In the genomic region with DNA sequence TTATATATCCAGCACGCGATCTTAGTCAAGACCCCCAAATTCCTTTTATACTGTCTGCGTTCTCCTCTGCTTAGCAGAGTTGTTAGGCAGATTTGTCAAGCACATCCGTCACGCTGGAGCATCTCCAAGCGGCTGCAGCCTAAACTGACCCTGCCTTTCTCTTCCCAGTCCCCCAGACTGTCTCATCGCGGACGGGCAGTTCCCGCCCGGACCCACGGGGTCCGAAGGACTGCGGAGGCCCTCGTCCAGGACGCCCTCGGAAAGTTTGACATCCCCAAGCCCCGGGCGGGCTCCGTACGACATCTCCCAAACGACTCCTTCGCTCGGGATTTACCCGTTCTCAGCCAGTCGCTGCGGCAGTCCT, we compare ENCODE assay signal across 8 mouse cellular contexts. TPM values are rescaled to one million over a fixed set of nuclear protein-coding genes. Genes with fewer than 3 reads are reported as not detected.
DNase-seq lines count a peak whose midpoint lies in the region; ATAC-seq and TF ChIP-seq lines count a peak whose summit lies in the region.

No protein-coding gene starts in this region.

- TF ChIP-seq CTCF in C2C12 (IDR thresholded peaks at IDR 0.05; ENCODE audit: control insufficient read depth, insufficient read depth, insufficient read length) = no peak
- TF ChIP-seq CTCF in stomach, postnatal 0 days (IDR thresholded peaks at IDR 0.05; ENCODE audit: low read depth) = no peak

- H3K4me1 ChIP-seq in forebrain, embryonic 11.5 days (replicated peaks; ENCODE audit: control insufficient read depth, insufficient read depth, low read length) = no peaks in the 10 kb centered on the region; the same call in 1 of the 2 replicates
- H3K4me1 ChIP-seq in liver, embryonic 13.5 days (replicated peaks) = peaks cover 21% of the 10 kb centered on the region
- H3K4me1 ChIP-seq in stomach, postnatal 0 days (replicated peaks; ENCODE audit: control insufficient read depth, insufficient read depth) = no peaks in the 10 kb centered on the region

- peak overlapping the region; percentile 45 for H3K4me3 ChIP-seq in C2C12 (ENCODE audit: insufficient read depth, poor library complexity, severe bottlenecking)
- H3K4me3 ChIP-seq in forebrain, embryonic 11.5 days (ENCODE audit: low read depth, low read length) = peak overlapping the region; percentile 67
- H3K4me3 ChIP-seq in liver, embryonic 13.5 days (replicated peaks) = peak overlapping the region; percentile 73
- H3K4me3 ChIP-seq in stomach, postnatal 0 days (ENCODE audit: low read depth, low read length) = peak overlapping the region; percentile 70

- H3K9me3 ChIP-seq in forebrain, embryonic 11.5 days (ENCODE audit: control insufficient read depth, low read length) = no peaks in the 10 kb centered on the region
- H3K9me3 ChIP-seq in liver, embryonic 13.5 days (replicated peaks) = no peaks in the 10 kb centered on the region
- no peaks in the 10 kb centered on the region for H3K9me3 ChIP-seq in stomach, postnatal 0 days (ENCODE audit: control insufficient read depth, low read length)

- H3K79me2 ChIP-seq in C2C12 (ENCODE audit: control insufficient read depth, insufficient read depth) = peaks cover 38% of the 10 kb centered on the region

- peak overlapping the region; percentile 71 for H3K9ac ChIP-seq in forebrain, embryonic 11.5 days (ENCODE audit: low read length)
- H3K9ac ChIP-seq in liver, embryonic 13.5 days = peak overlapping the region; percentile 87
- H3K9ac ChIP-seq in stomach, postnatal 0 days (ENCODE audit: low read length) = peak overlapping the region; percentile 71

- peak overlapping the region; percentile 58; the same call in 1 of the 2 replicates for H3K27ac ChIP-seq in forebrain, embryonic 11.5 days (ENCODE audit: low read depth, low read length)
- H3K27ac ChIP-seq in liver, embryonic 13.5 days = peak overlapping the region; percentile 89
- H3K27ac ChIP-seq in stomach, postnatal 0 days (replicated peaks) = peak overlapping the region; percentile 85

- no peak for TF ChIP-seq EP300 in stomach, postnatal 0 days (optimal IDR thresholded peaks at IDR 0.05)

- no peak; the same call in 1 of the 2 replicates for ATAC-seq in forebrain, embryonic 11.5 days (replicated peaks; ENCODE audit: low FRiP score)
- peak; percentile 43 for ATAC-seq in liver, embryonic 13.5 days (ENCODE audit: low read depth)
- ATAC-seq in stomach, postnatal 0 days (ENCODE audit: low FRiP score, low TSS enrichment) = peak; percentile 67

- peak overlapping the region; percentile 74 for H3K4me2 ChIP-seq in forebrain, embryonic 11.5 days (ENCODE audit: low read depth, low read length, severe bottlenecking)
- peak overlapping the region; percentile 89 for H3K4me2 ChIP-seq in liver, embryonic 13.5 days
- H3K4me2 ChIP-seq in stomach, postnatal 0 days (replicated peaks; ENCODE audit: low read depth) = peak overlapping the region; percentile 92

- peaks cover 7% of the 10 kb centered on the region for H3K36me3 ChIP-seq in C2C12 (ENCODE audit: control insufficient read depth, insufficient read depth)
- H3K36me3 ChIP-seq in forebrain, embryonic 11.5 days (ENCODE audit: control insufficient read depth, insufficient read depth, low read length) = no peaks in the 10 kb centered on the region
- H3K36me3 ChIP-seq in liver, embryonic 13.5 days = peaks cover 11% of the 10 kb centered on the region
- no peaks in the 10 kb centered on the region for H3K36me3 ChIP-seq in stomach, postnatal 0 days (ENCODE audit: control insufficient read depth, insufficient read depth, low read length)

- no peaks in the 10 kb centered on the region for H3K27me3 ChIP-seq in C2C12 (ENCODE audit: control insufficient read depth, insufficient read depth, insufficient read length)
- H3K27me3 ChIP-seq in forebrain, embryonic 11.5 days (ENCODE audit: control insufficient read depth, insufficient read depth, low read length) = no peaks in the 10 kb centered on the region
- no peaks in the 10 kb centered on the region for H3K27me3 ChIP-seq in liver, embryonic 13.5 days
- no peaks in the 10 kb centered on the region for H3K27me3 ChIP-seq in stomach, postnatal 0 days (ENCODE audit: control insufficient read depth, insufficient read depth, low read length)

- H3K79me3 ChIP-seq in C2C12 (ENCODE audit: low read depth) = peaks cover 17% of the 10 kb centered on the region

- DNase-seq in gastrocnemius, adult 18-20 months (ENCODE audit: low spot score) = peak; percentile 2
- DNase-seq in gastrocnemius, postnatal 25 days = no peak
- DNase-seq in forebrain, embryonic 11.5 days (ENCODE audit: low spot score) = no peak
- no peak for DNase-seq in liver, embryonic 13.5 days
- DNase-seq in stomach, postnatal 0 days (ENCODE audit: low spot score) = no peak
- no peak for DNase-seq in urinary bladder, postnatal 4 days (ENCODE audit: low spot score in 2 of 2)
- no peak for DNase-seq in cerebellum, postnatal 36 days

- WGBS in forebrain, embryonic 11.5 days = under 1% methylated on average over 27 of the region's 27 CpGs
- under 1% methylated on average over 27 of the region's 27 CpGs for WGBS in liver, embryonic 13.5 days (ENCODE audit: insufficient replicate concordance)
- WGBS in stomach, postnatal 0 days = under 1% methylated on average over 27 of the region's 27 CpGs

- peak overlapping the region; percentile 73 for H3ac ChIP-seq in C2C12 (ENCODE audit: control insufficient read depth, insufficient read length, low read depth)

TF ChIP-seq in C2C12, 6 proteins besides CTCF, POLR2A, EP300 and RAD21:
- no peak for TF ChIP-seq MYOD1 (IDR thresholded peaks at IDR 0.05; ENCODE audit: control insufficient read depth, insufficient read length, low read depth)
- TF ChIP-seq USF1 (IDR thresholded peaks at IDR 0.05; ENCODE audit: low read depth) = no peak
- TF ChIP-seq MAX (IDR thresholded peaks at IDR 0.05) = no peak
- TF ChIP-seq CEBPB (IDR thresholded peaks at IDR 0.05; ENCODE audit: low read depth) = no peak
- no peak for TF ChIP-seq FOSL1 (IDR thresholded peaks at IDR 0.05; ENCODE audit: insufficient read depth, low read length, poor library complexity, severe bottlenecking)
- no peak for TF ChIP-seq MYOG (IDR thresholded peaks at IDR 0.05; ENCODE audit: control insufficient read depth, extremely low read depth, insufficient read length)

RNA-seq across cellular contexts. Expression of gene Ncapg, which starts 0.5 kb away (rescaled TPM):
- total RNA-seq in gastrocnemius, adult 18-20 months (2021) = not detected
- under 1 TPM; 0.19 to 0.28 TPM for total RNA-seq in gastrocnemius, postnatal 25 days (2021)
- polyA plus RNA-seq in C2C12 (2012; fragmentation: generic; extraction: Trizol) = 11.2 TPM
- 86.3 and 101 TPM in 2 replicates for polyA plus RNA-seq in forebrain, embryonic 11.5 days (2014; fragmentation: Nextera tagmentation; extraction: Ambion mirVana)
- 56.2 and 67.7 TPM in 2 replicates for polyA plus RNA-seq in liver, embryonic 13.5 days (2015; fragmentation: Nextera tagmentation; extraction: Ambion mirVana)
- polyA plus RNA-seq in stomach, postnatal 0 days (2015; fragmentation: Nextera tagmentation; extraction: Ambion mirVana) = 7.9 and 11.4 TPM in 2 replicates

RNA-seq across cellular contexts. Expression of gene Fam184b, which starts 29.8 kb away (rescaled TPM):
- total RNA-seq in gastrocnemius, adult 18-20 months (2021) = under 1 TPM; 0.48 to 0.95 TPM
- under 1 TPM; 0.27 to 0.46 TPM for total RNA-seq in gastrocnemius, postnatal 25 days (2021)
- 0.01 TPM for polyA plus RNA-seq in C2C12 (2012; fragmentation: generic; extraction: Trizol)
- 2.8 and 3.2 TPM in 2 replicates for polyA plus RNA-seq in forebrain, embryonic 11.5 days (2014; fragmentation: Nextera tagmentation; extraction: Ambion mirVana)
- polyA plus RNA-seq in liver, embryonic 13.5 days (2015; fragmentation: Nextera tagmentation; extraction: Ambion mirVana) = 0.07 and 0.10 TPM in 2 replicates
- 1.7 and 1.9 TPM in 2 replicates for polyA plus RNA-seq in stomach, postnatal 0 days (2015; fragmentation: Nextera tagmentation; extraction: Ambion mirVana)
